Mouse (Mus musculus): Measurements from ENCODE around the gene Anapc7. TPM values are rescaled to one million over a fixed set of nuclear protein-coding genes. Genes with fewer than 3 reads are reported as not detected.

Anapc7 gene
- polyA plus RNA-seq, 1 experiment from 2014 or later = 58.0 TPM

GRCm38 (mm10) chr5:122392227-122393004 is 29.1 kb upstream of the Anapc7 start:
- Histone ChIP-seq H3K4me1 (peaks cover 11% of the 10 kb centered on the region), H3K9ac (peak overlapping the region; percentile 76), H3K36me3 (peaks cover 15% of the 10 kb centered on the region), H3K4me3 (peak overlapping the region; percentile 82), H3K9me3 (no peaks in the 10 kb centered on the region), H3K4me2 (replicated peaks) (peak overlapping the region; percentile 91), H3K27ac (no peak overlapping the region), H3K27me3 (no peaks in the 10 kb centered on the region)
- WGBS = 19% methylated on average over 19 of the region's 19 CpGs
- no peak for ATAC-seq (ENCODE audit: insufficient number of reproducible peaks, insufficient read depth, low FRiP score, low TSS enrichment)

- Histone ChIP-seq H3K9me3 (no peaks in the 10 kb centered on the region), H3K27me3 (no peaks in the 10 kb centered on the region), H3K4me1 (peaks cover 11% of the 10 kb centered on the region), H3K4me3 (no peak overlapping the region), H3K27ac (no peak overlapping the region), H3K36me3 (peaks cover 22% of the 10 kb centered on the region), H3K4me2 (replicated peaks) (no peak overlapping the region), H3K9ac (no peak overlapping the region)
- ATAC-seq (ENCODE audit: insufficient number of reproducible peaks, insufficient read depth, low FRiP score, low TSS enrichment) = no peak
- WGBS = 50% methylated on average over 2 of the region's 2 CpGs
Measured at GRCm38 (mm10) chr5:122393887-122394286, 27.6 kb upstream of the Anapc7 start.

- H3K4me1 ChIP-seq = peaks cover 11% of the 10 kb centered on the region
- no peaks in the 10 kb centered on the region for H3K27me3 ChIP-seq
- no peak overlapping the region for H3K27ac ChIP-seq
- peaks cover 41% of the 10 kb centered on the region for H3K36me3 ChIP-seq
- H3K4me3 ChIP-seq = no peak overlapping the region
- H3K9me3 ChIP-seq = no peaks in the 10 kb centered on the region
- H3K4me2 ChIP-seq (replicated peaks) = no peak overlapping the region
- 91% methylated on average over 10 of the region's 10 CpGs for WGBS
- no peak overlapping the region for H3K9ac ChIP-seq
- no peak for ATAC-seq (ENCODE audit: insufficient number of reproducible peaks, insufficient read depth, low FRiP score, low TSS enrichment)
Measured at GRCm38 (mm10) chr5:122396791-122397190, 24.7 kb upstream of the Anapc7 start.

DNA sequence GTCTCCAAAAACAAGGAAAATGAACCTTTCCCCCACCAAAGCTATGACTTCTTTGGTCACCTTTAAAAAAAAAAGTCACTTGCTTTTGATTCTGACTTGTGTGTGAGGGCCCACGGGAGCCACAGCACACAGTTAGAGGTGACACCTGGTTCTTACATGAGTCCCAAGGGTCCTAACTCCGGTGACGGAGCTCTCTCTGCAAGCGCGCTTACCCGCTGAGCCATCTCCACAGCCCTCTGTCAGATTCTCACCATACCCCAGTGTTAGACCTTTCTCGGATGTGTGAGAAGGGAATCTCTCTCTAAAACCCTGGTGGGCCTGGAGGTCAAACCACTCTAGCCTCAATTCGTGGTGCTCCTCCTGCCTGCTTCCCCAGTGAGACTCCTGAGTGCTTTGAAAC is 24.0 kb upstream of the Anapc7 start:
- H3K4me3 ChIP-seq = no peak overlapping the region
- H3K27ac ChIP-seq = no peak overlapping the region
- peaks cover 9% of the 10 kb centered on the region for H3K4me1 ChIP-seq
- H3K36me3 ChIP-seq = peaks cover 48% of the 10 kb centered on the region
- no peak overlapping the region for H3K4me2 ChIP-seq (replicated peaks)
- H3K9ac ChIP-seq = no peak overlapping the region
- 90% methylated on average over 8 of the region's 8 CpGs for WGBS
- H3K9me3 ChIP-seq = no peaks in the 10 kb centered on the region
- no peak for ATAC-seq (ENCODE audit: insufficient number of reproducible peaks, insufficient read depth, low FRiP score, low TSS enrichment)
- H3K27me3 ChIP-seq = no peaks in the 10 kb centered on the region

DNA sequence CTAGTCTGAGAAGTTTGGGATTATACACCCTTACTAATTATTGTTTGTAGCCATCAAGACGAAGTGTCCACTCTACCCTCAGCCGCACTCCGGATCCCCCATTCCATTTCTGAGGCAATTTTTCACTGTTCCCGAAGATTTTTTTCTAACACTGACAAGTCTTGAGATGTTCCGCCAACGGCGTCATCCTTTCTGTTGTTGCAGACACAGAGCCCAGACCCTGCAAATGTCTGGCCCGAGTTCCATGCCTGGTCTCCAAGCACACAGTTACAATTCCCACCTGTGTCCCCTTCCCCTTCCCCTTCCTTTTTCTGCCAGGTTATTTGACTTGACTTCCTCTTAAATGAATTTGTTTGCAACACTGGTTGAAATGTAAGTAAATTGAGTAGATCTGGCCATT is 21.6 kb upstream of the Anapc7 start:
- Histone ChIP-seq H3K4me1 (no peaks in the 10 kb centered on the region), H3K9me3 (no peaks in the 10 kb centered on the region), H3K27me3 (no peaks in the 10 kb centered on the region), H3K4me3 (no peak overlapping the region), H3K9ac (no peak overlapping the region), H3K4me2 (replicated peaks) (no peak overlapping the region), H3K27ac (no peak overlapping the region), H3K36me3 (peaks cover 69% of the 10 kb centered on the region)
- ATAC-seq (ENCODE audit: insufficient number of reproducible peaks, insufficient read depth, low FRiP score, low TSS enrichment) = no peak
- 95% methylated on average over 8 of the region's 8 CpGs for WGBS

- peaks cover 72% of the 10 kb centered on the region for H3K36me3 ChIP-seq
- H3K4me2 ChIP-seq (replicated peaks) = no peak overlapping the region
- H3K4me3 ChIP-seq = no peak overlapping the region
- no peak for ATAC-seq (ENCODE audit: insufficient number of reproducible peaks, insufficient read depth, low FRiP score, low TSS enrichment)
- H3K9ac ChIP-seq = no peak overlapping the region
- no peaks in the 10 kb centered on the region for H3K9me3 ChIP-seq
- H3K27ac ChIP-seq = no peak overlapping the region
- no peaks in the 10 kb centered on the region for H3K27me3 ChIP-seq
- H3K4me1 ChIP-seq = no peaks in the 10 kb centered on the region
- 82% methylated on average over 18 of the region's 18 CpGs for WGBS
Measured at GRCm38 (mm10) chr5:122400628-122401302, 20.7 kb upstream of the Anapc7 start.

DNA sequence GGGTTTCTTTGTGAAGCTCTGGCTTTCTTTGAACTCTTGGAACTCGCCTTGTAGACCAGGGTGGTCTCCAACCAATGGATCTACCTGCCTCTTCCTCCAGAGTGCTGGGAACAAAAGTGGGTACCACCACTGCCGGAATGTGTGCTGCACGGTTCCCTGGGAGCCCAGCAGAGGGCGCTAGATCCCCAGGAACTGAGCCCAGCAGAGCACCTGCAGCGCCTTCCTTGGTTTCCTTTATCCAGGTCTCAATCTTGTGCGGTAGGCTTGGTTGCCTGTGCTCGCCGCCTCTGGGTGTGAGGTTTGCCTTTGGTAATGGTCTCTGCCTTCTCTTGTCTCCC is 20.2 kb upstream of the Anapc7 start:
- no peak overlapping the region for H3K4me2 ChIP-seq (replicated peaks)
- H3K9ac ChIP-seq = no peak overlapping the region
- no peaks in the 10 kb centered on the region for H3K9me3 ChIP-seq
- no peaks in the 10 kb centered on the region for H3K27me3 ChIP-seq
- no peaks in the 10 kb centered on the region for H3K4me1 ChIP-seq
- H3K4me3 ChIP-seq = no peak overlapping the region
- H3K36me3 ChIP-seq = peaks cover 77% of the 10 kb centered on the region
- 22% methylated on average over 8 of the region's 8 CpGs for WGBS
- no peak overlapping the region for H3K27ac ChIP-seq
- ATAC-seq (ENCODE audit: insufficient number of reproducible peaks, insufficient read depth, low FRiP score, low TSS enrichment) = no peak

DNA sequence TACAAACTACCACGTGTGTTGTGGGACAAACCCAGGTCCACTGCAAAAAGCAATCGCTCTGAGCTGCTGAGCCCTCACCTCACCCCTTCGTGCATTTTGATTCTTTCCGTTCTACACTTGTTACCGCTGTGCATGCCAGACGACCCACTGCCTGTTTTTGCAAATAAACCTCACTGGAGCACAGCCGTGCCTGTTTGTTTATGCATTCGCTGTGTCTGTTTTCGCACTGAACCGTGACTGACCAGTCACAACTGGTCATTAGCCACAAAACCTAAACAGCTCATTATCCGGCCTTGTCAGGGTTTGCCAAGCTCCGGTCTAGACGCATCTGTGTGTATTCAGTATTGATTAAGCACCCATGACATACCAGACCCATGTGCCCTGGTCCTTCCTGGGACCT is 19.3 kb upstream of the Anapc7 start:
- Histone ChIP-seq H3K4me1 (no peaks in the 10 kb centered on the region), H3K4me2 (replicated peaks) (no peak overlapping the region), H3K36me3 (peaks cover 80% of the 10 kb centered on the region), H3K4me3 (no peak overlapping the region), H3K27ac (no peak overlapping the region), H3K27me3 (no peaks in the 10 kb centered on the region), H3K9me3 (no peaks in the 10 kb centered on the region), H3K9ac (no peak overlapping the region)
- no peak for ATAC-seq (ENCODE audit: insufficient number of reproducible peaks, insufficient read depth, low FRiP score, low TSS enrichment)
- 89% methylated on average over 13 of the region's 13 CpGs for WGBS

DNA sequence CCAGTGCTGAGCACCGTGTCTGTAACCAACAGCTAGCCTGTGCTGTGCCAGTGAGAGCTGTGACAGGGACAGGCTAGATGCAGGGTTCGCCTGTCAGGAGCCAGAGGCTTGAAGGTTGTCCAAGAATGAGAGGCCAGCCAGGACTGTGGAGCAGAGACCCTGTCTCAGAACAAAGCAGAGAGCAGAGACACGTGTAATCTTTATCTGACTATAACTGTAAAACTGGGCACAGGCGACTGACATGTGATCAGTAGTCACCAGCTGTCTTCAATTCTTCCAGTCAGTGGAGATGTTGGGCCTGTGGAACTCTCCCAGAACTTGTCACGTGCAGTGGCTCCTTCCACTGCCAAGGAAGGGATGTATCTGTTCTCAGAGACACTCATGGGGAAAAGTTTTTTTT is 18.7 kb upstream of the Anapc7 start:
- H3K4me3 ChIP-seq = no peak overlapping the region
- H3K27me3 ChIP-seq = no peaks in the 10 kb centered on the region
- H3K4me1 ChIP-seq = no peaks in the 10 kb centered on the region
- no peaks in the 10 kb centered on the region for H3K9me3 ChIP-seq
- 81% methylated on average over 5 of the region's 5 CpGs for WGBS
- no peak for ATAC-seq (ENCODE audit: insufficient number of reproducible peaks, insufficient read depth, low FRiP score, low TSS enrichment)
- H3K4me2 ChIP-seq (replicated peaks) = no peak overlapping the region
- H3K36me3 ChIP-seq = peaks cover 79% of the 10 kb centered on the region
- no peak overlapping the region for H3K27ac ChIP-seq
- H3K9ac ChIP-seq = no peak overlapping the region

DNA sequence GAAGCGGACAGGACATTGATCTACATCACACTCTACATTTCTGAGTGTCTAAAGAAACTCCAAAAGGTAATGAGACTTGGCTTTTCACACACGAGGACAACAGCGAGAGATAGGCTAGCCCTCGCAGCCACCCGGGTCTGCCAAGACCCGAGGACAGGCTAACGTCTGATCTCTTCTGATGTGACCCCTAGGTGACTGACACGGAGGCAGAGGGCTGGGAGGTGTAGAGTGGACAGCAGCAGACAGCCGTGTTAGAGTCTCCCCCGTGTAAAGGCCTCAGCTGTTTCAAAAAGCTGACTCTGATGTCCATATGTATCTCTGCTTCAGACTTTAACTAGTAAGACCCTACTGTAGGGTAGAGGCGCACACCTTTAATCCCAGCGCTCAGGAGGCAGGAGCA is 18.1 kb upstream of the Anapc7 start:
- Histone ChIP-seq H3K9me3 (no peaks in the 10 kb centered on the region), H3K36me3 (peaks cover 76% of the 10 kb centered on the region), H3K4me3 (no peak overlapping the region), H3K4me1 (no peaks in the 10 kb centered on the region), H3K4me2 (replicated peaks) (no peak overlapping the region), H3K27ac (no peak overlapping the region), H3K9ac (no peak overlapping the region), H3K27me3 (no peaks in the 10 kb centered on the region)
- 93% methylated on average over 12 of the region's 12 CpGs for WGBS
- ATAC-seq (ENCODE audit: insufficient number of reproducible peaks, insufficient read depth, low FRiP score, low TSS enrichment) = no peak

GRCm38 (mm10) chr5:122405537-122405936 is 16.0 kb upstream of the Anapc7 start:
- H3K9me3 ChIP-seq = no peaks in the 10 kb centered on the region
- H3K27me3 ChIP-seq = no peaks in the 10 kb centered on the region
- H3K9ac ChIP-seq = no peak overlapping the region
- H3K36me3 ChIP-seq = peaks cover 67% of the 10 kb centered on the region
- H3K4me1 ChIP-seq = no peaks in the 10 kb centered on the region
- ATAC-seq (ENCODE audit: insufficient number of reproducible peaks, insufficient read depth, low FRiP score, low TSS enrichment) = no peak
- no peak overlapping the region for H3K4me3 ChIP-seq
- no peak overlapping the region for H3K4me2 ChIP-seq (replicated peaks)
- WGBS = 97% methylated on average over 10 of the region's 10 CpGs
- H3K27ac ChIP-seq = no peak overlapping the region
